Mouse (Mus musculus) liver, embryonic 14.5 days (tissue): ENCODE measurements around the gene Klhl29.

Source experiments
- CTCF ChIP-seq: IDR thresholded peaks from 2 replicates; pipeline ENCODE4 v1.5.1; 2016; ENCODE audit warnings: antibody characterized with exemption, low read depth, control low read depth
- EP300 ChIP-seq: IDR thresholded peaks from 2 replicates; pipeline ENCODE4 v1.6.1; 2016; ENCODE audit warnings: antibody characterized with exemption, low read depth

- no peak for TF ChIP-seq CTCF
- no peak for TF ChIP-seq EP300
Observed at GRCm38 (mm10) chr12:5303100-5303499, 72.4 kb downstream of the Klhl29 start.
